Mouse (Mus musculus) limb, embryonic 11.5 days (tissue): ENCODE results near the gene Olfr1042. TPM values are rescaled to one million over a fixed set of nuclear protein-coding genes. Genes with fewer than 3 reads are reported as not detected.

Experiments used
- ATAC-seq: fragments of 200-750 bp; cut with Nextera tagmentation; 2 replicates; pipeline ENCODE4 v1.8.0; 2017; ENCODE audit warnings: low read depth; ENCODE audit not compliant: insufficient number of reproducible peaks, low FRiP score, low TSS enrichment
- DNase-seq: peaks from one replicate; pipeline ENCODE4 v3.0.0-alpha.2; 2015; ENCODE audit warnings: low spot score
- H3K27ac ChIP-seq: fragments of 300-500 bp; sonication (generic); replicated peaks from 2 replicates; pipeline ENCODE4 v1.5.1; 2014; ENCODE audit warnings: low read depth, mild to moderate bottlenecking, low read length
- H3K27me3 ChIP-seq: fragments of 300-500 bp; sonication (generic); 2 replicates; pipeline ENCODE4 v1.6.1; 2014; ENCODE audit warnings: mild to moderate bottlenecking, low read length, mixed read lengths; ENCODE audit not compliant: control insufficient read depth, insufficient read depth
- H3K36me3 ChIP-seq: fragments of 300-500 bp; sonication (generic); 2 replicates; pipeline ENCODE4 v1.6.1; 2014; ENCODE audit warnings: mild to moderate bottlenecking, low read length, moderate library complexity, mixed read lengths; ENCODE audit not compliant: control insufficient read depth, insufficient read depth
- H3K4me1 ChIP-seq: fragments of 300-500 bp; sonication (generic); 2 replicates; pipeline ENCODE4 v1.6.1; 2014; ENCODE audit warnings: low read length, mixed read lengths; ENCODE audit not compliant: control insufficient read depth, insufficient read depth
- H3K4me2 ChIP-seq: fragments of 300-500 bp; sonication (generic); 2 replicates; pipeline ENCODE4 v1.6.1; 2014; ENCODE audit warnings: low read depth, mild to moderate bottlenecking, moderate library complexity; ENCODE audit not compliant: severe bottlenecking
- H3K4me3 ChIP-seq: fragments of 300-500 bp; sonication (generic); 2 replicates; pipeline ENCODE4 v1.5.1; 2014; ENCODE audit warnings: low read depth, low read length
- H3K9ac ChIP-seq: fragments of 300-500 bp; sonication (generic); 2 replicates; pipeline ENCODE4 v1.6.1; 2014; ENCODE audit warnings: mild to moderate bottlenecking, low read length
- H3K9me3 ChIP-seq: fragments of 300-500 bp; sonication (generic); 2 replicates; pipeline ENCODE4 v1.6.1; 2016; ENCODE audit warnings: low read length; ENCODE audit not compliant: control insufficient read depth
- WGBS: fragments of 180-500 bp; shearing (Covaris S2); extraction: QIAGEN DNeasy Blood & Tissue Kit; methylation state at CpG from one replicate; pipeline ENCODE4 v1.1.7; 2014; 5-methylcytosine and 5-hydroxymethylcytosine counted together
- polyA plus RNA-seq: library from polyadenylated mRNA; unstranded; fragments of >200 nt; fragmentation: Nextera tagmentation; extraction: Ambion mirVana; gene quantifications from 2 replicates; pipeline ENCODE4 v1.2.1, GENCODE M21; 2014

Gene Olfr1042
- polyA plus RNA-seq, 1 experiment from 2014 or later = not detected

- WGBS = 98% methylated on average over 1 of the region's 1 CpGs
- no peak for DNase-seq
Measured at GRCm38 (mm10) chr2:86135828-86136227, 25.8 kb downstream of the Olfr1042 start, which contains the start of gene Olfr1039. TSS of gene Olfr1039 (minus strand) at chr2:86135928.

More at GRCm38 (mm10) chr2:86135828-86136227, 25.8 kb downstream of the Olfr1042 start, which contains the start of gene Olfr1039:
- no peak within 1 kb of the TSS for H3K27ac ChIP-seq
- H3K36me3 ChIP-seq = no peaks in the 10 kb centered on the region
- no peak within 1 kb of the TSS for H3K9ac ChIP-seq
- ATAC-seq = no peak
- no peaks in the 10 kb centered on the region for H3K27me3 ChIP-seq
- H3K4me1 ChIP-seq = no peaks in the 10 kb centered on the region
- no peaks in the 10 kb centered on the region for H3K9me3 ChIP-seq
- H3K4me2 ChIP-seq = no peak within 1 kb of the TSS
- no peak within 1 kb of the TSS for H3K4me3 ChIP-seq

Other genes with a start within 250 kb of the Olfr1042 start
- gene Olfr1025-ps1, start 246.6 kb downstream of the Olfr1042 start, polyA plus RNA-seq = not detected in 2 replicates
- gene Olfr1026, start 240.3 kb downstream of the Olfr1042 start, polyA plus RNA-seq = not detected in 2 replicates
- not detected in 2 replicates for gene Olfr1028, start 211.4 kb downstream of the Olfr1042 start, polyA plus RNA-seq
- gene Olfr1029, start 187.9 kb downstream of the Olfr1042 start, polyA plus RNA-seq = not detected in 2 replicates
- not detected in 2 replicates for gene Olfr1030, start 182.6 kb downstream of the Olfr1042 start, polyA plus RNA-seq
- gene Olfr1031, start 171.5 kb downstream of the Olfr1042 start, polyA plus RNA-seq = not detected in 2 replicates
- gene Olfr1032, start 156.3 kb downstream of the Olfr1042 start, polyA plus RNA-seq = not detected in 2 replicates
- not detected in 2 replicates for gene Olfr1033, start 141.2 kb downstream of the Olfr1042 start, polyA plus RNA-seq
- not detected in 2 replicates for gene Olfr1034, start 116.0 kb downstream of the Olfr1042 start, polyA plus RNA-seq
- not detected in 2 replicates for gene Olfr1036, start 87.8 kb downstream of the Olfr1042 start, polyA plus RNA-seq
- gene Olfr1037, start 74.5 kb downstream of the Olfr1042 start, polyA plus RNA-seq = not detected in 2 replicates
- gene Olfr1039, start 25.9 kb downstream of the Olfr1042 start, polyA plus RNA-seq = not detected in 2 replicates
- gene Olfr1040, start 15.1 kb downstream of the Olfr1042 start, polyA plus RNA-seq = not detected in 2 replicates
- not detected in 2 replicates for gene Olfr1043, start 5.7 kb upstream of the Olfr1042 start, polyA plus RNA-seq
- not detected in 2 replicates for gene Olfr1044, start 16.0 kb upstream of the Olfr1042 start, polyA plus RNA-seq
- gene Olfr52, start 23.8 kb upstream of the Olfr1042 start, polyA plus RNA-seq = not detected in 2 replicates
- gene Olfr1045, start 41.2 kb upstream of the Olfr1042 start, polyA plus RNA-seq = not detected in 2 replicates
- gene Olfr1046, start 57.5 kb upstream of the Olfr1042 start, polyA plus RNA-seq = not detected in 2 replicates
- not detected in 2 replicates for gene Olfr1047, start 69.6 kb upstream of the Olfr1042 start, polyA plus RNA-seq
- gene Olfr1048, start 78.5 kb upstream of the Olfr1042 start, polyA plus RNA-seq = not detected in 2 replicates
- not detected in 2 replicates for gene Olfr1049, start 96.5 kb upstream of the Olfr1042 start, polyA plus RNA-seq
- not detected in 2 replicates for gene Olfr1051, start 117.2 kb upstream of the Olfr1042 start, polyA plus RNA-seq
- gene Olfr1052, start 130.6 kb upstream of the Olfr1042 start, polyA plus RNA-seq = not detected in 2 replicates
- not detected in 2 replicates for gene Olfr1053, start 153.4 kb upstream of the Olfr1042 start, polyA plus RNA-seq
- not detected in 2 replicates for gene Olfr1054, start 173.6 kb upstream of the Olfr1042 start, polyA plus RNA-seq
- not detected in 2 replicates for gene Olfr1055, start 188.4 kb upstream of the Olfr1042 start, polyA plus RNA-seq
- not detected in 2 replicates for gene Olfr1056, start 200.6 kb upstream of the Olfr1042 start, polyA plus RNA-seq
- not detected in 2 replicates for gene Olfr1057, start 216.6 kb upstream of the Olfr1042 start, polyA plus RNA-seq
- gene Olfr1058, start 226.7 kb upstream of the Olfr1042 start, polyA plus RNA-seq = not detected in 2 replicates